Comparison of ENCODE assay signal across 9 mouse cellular contexts in the genomic region with DNA sequence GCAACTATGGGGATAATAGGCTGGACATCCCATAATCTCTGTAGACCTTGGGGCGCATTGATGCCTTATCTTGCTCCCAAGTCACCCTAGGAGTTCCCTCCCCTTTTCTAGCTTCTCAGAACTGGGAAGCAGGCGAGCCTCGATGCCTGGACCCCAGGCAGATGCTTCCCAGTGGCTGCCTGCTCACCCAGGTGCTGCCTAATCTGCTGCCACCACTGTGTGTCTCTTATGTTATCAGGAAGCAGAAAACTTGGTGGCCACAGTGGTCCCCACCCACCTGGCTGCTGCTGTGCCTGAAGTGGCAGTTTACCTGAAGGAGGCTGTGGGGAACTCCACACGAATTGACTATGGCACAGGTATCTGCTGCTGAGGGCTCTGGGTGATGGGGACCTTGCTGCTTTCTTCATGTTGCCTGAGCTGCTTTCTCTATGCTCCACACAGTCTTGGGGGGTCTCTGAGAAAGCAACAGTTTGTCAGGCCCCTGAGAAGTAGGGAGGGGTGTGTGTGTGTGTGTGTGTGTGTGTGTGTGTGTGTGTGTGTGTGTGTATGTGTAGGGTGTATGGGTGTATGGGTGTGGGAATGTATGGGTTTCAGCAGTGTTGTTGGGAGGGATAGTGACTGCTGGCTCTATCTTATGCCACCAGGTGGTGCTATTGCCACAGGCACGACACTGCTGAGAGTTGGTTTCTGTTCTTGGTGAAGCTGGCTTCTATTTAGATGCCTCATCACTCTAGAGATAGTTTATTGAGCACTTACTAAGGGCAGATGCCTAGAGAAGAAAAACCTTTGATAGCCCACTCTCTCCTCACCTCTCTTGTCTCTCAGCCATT. TPM values are rescaled to one million over a fixed set of nuclear protein-coding genes. Genes with fewer than 3 reads are reported as not detected.
DNase-seq lines count a peak whose midpoint lies in the region; ATAC-seq and TF ChIP-seq lines count a peak whose summit lies in the region.
"Had no signal": no experiment of that assay in that cellular context is flagged by ENCODE, and none has a peak within 500 bp of the region (broad histone marks: within the 10 kb centered on the region; RNA-seq: fewer than 3 reads in every experiment).

No protein-coding gene starts in this region.

- no peak for TF ChIP-seq EP300 in lung, postnatal 0 days (IDR thresholded peaks at IDR 0.05)

- H3K27ac ChIP-seq in forebrain, embryonic 10.5 days, result no peak overlapping the region
- no peak overlapping the region for H3K27ac ChIP-seq in hindbrain, embryonic 10.5 days
- H3K27ac ChIP-seq in lung, postnatal 0 days (ENCODE audit: low read length), result no peak overlapping the region
- H3K27ac ChIP-seq: macrophage had no signal

- peak; percentile 76 for ATAC-seq in lung, postnatal 0 days

- no peaks in the 10 kb centered on the region for H3K27me3 ChIP-seq in forebrain, embryonic 10.5 days (ENCODE audit: poor library complexity, severe bottlenecking)
- H3K27me3 ChIP-seq in hindbrain, embryonic 10.5 days (ENCODE audit: insufficient read depth, poor library complexity, severe bottlenecking), result no peaks in the 10 kb centered on the region
- no peaks in the 10 kb centered on the region for H3K27me3 ChIP-seq in lung, postnatal 0 days (replicated peaks; ENCODE audit: insufficient read depth, low read length)

- H3K9ac ChIP-seq in lung, postnatal 0 days (replicated peaks; ENCODE audit: low read depth), result no peak overlapping the region

- DNase-seq in MN1 (ENCODE audit: low spot score), result peak; percentile 87
- DNase-seq in c-Kit-positive CD71-positive TER-119-negative erythroid progenitor cells, embryonic 14.5 days (ENCODE audit: low read depth), result peak; percentile 68
- peak; percentile 68 for DNase-seq in forebrain, embryonic 10.5 days (ENCODE audit: extremely low spot score, low spot score)
- DNase-seq in hindbrain, embryonic 10.5 days (ENCODE audit: low spot score), result peak; percentile 75
- DNase-seq in layer of hippocampus, adult 9-11 months, result peak; percentile 65
- DNase-seq in lung, postnatal 0 days (ENCODE audit: low spot score), result peak; percentile 88
- DNase-seq in retina, postnatal 7 days (ENCODE audit: low read depth, low spot score), result peak; percentile 76
- DNase-seq in yolk sac, embryonic 10.5 days (ENCODE audit: low spot score), result peak; percentile 58

- WGBS in forebrain, embryonic 10.5 days, result 62% methylated on average over 5 of the region's 5 CpGs
- 55% methylated on average over 5 of the region's 5 CpGs for WGBS in hindbrain, embryonic 10.5 days
- WGBS in lung, postnatal 0 days, result 43% methylated on average over 5 of the region's 5 CpGs

- H3K4me1 ChIP-seq in forebrain, embryonic 10.5 days, result peaks cover 8% of the 10 kb centered on the region
- H3K4me1 ChIP-seq in hindbrain, embryonic 10.5 days (replicated peaks), result peaks cover 14% of the 10 kb centered on the region
- no peaks in the 10 kb centered on the region; the same call in 1 of the 2 replicates for H3K4me1 ChIP-seq in lung, postnatal 0 days (ENCODE audit: insufficient read depth, low read depth, low read length)

- H3K4me2 ChIP-seq in lung, postnatal 0 days (replicated peaks; ENCODE audit: low read depth, low read length), result no peak overlapping the region

- no peaks in the 10 kb centered on the region for H3K9me3 ChIP-seq in forebrain, embryonic 10.5 days
- no peaks in the 10 kb centered on the region for H3K9me3 ChIP-seq in hindbrain, embryonic 10.5 days
- no peaks in the 10 kb centered on the region for H3K9me3 ChIP-seq in lung, postnatal 0 days (ENCODE audit: low read length)

- no peak overlapping the region for H3K4me3 ChIP-seq in forebrain, embryonic 10.5 days
- no peak overlapping the region for H3K4me3 ChIP-seq in hindbrain, embryonic 10.5 days
- no peak overlapping the region for H3K4me3 ChIP-seq in lung, postnatal 0 days (ENCODE audit: low read depth, low read length)

- TF ChIP-seq CTCF in lung, postnatal 0 days (IDR thresholded peaks at IDR 0.05), result peak; percentile 93

- peaks cover 92% of the 10 kb centered on the region for H3K36me3 ChIP-seq in forebrain, embryonic 10.5 days (replicated peaks)
- H3K36me3 ChIP-seq in hindbrain, embryonic 10.5 days, result peaks cover 89% of the 10 kb centered on the region
- peaks cover 44% of the 10 kb centered on the region for H3K36me3 ChIP-seq in lung, postnatal 0 days (ENCODE audit: insufficient read depth, low read length)

RNA-seq across cellular contexts. Expression of gene Ptpa, which starts 19.7 kb away (rescaled TPM):
- 149 and 165 TPM in 2 replicates for polyA plus RNA-seq in forebrain, embryonic 10.5 days (2016; fragmentation: Nextera tagmentation; extraction: Ambion mirVana)
- 149 and 151 TPM in 2 replicates for polyA plus RNA-seq in hindbrain, embryonic 10.5 days (2016; fragmentation: Nextera tagmentation; extraction: Ambion mirVana)
- polyA plus RNA-seq in lung, postnatal 0 days (2015; fragmentation: Nextera tagmentation; extraction: Ambion mirVana), result 88.0 and 93.3 TPM in 2 replicates

RNA-seq across cellular contexts. Expression of gene Crat, which starts 19.9 kb away (rescaled TPM):
- polyA plus RNA-seq in forebrain, embryonic 10.5 days (2016; fragmentation: Nextera tagmentation; extraction: Ambion mirVana), result 23.2 and 23.6 TPM in 2 replicates
- polyA plus RNA-seq in hindbrain, embryonic 10.5 days (2016; fragmentation: Nextera tagmentation; extraction: Ambion mirVana), result 22.4 and 26.7 TPM in 2 replicates
- 36.5 and 37.4 TPM in 2 replicates for polyA plus RNA-seq in lung, postnatal 0 days (2015; fragmentation: Nextera tagmentation; extraction: Ambion mirVana)

RNA-seq across cellular contexts. Expression of gene Ier5l, which starts 38.5 kb away (rescaled TPM):
- polyA plus RNA-seq in forebrain, embryonic 10.5 days (2016; fragmentation: Nextera tagmentation; extraction: Ambion mirVana), result 1.6 and 2.0 TPM in 2 replicates
- polyA plus RNA-seq in hindbrain, embryonic 10.5 days (2016; fragmentation: Nextera tagmentation; extraction: Ambion mirVana), result 3.1 and 3.3 TPM in 2 replicates
- 3.6 and 4.0 TPM in 2 replicates for polyA plus RNA-seq in lung, postnatal 0 days (2015; fragmentation: Nextera tagmentation; extraction: Ambion mirVana)

RNA-seq across cellular contexts. Expression of gene Dolpp1, which starts 43.5 kb away (rescaled TPM):
- polyA plus RNA-seq in forebrain, embryonic 10.5 days (2016; fragmentation: Nextera tagmentation; extraction: Ambion mirVana), result 54.8 and 60.1 TPM in 2 replicates
- polyA plus RNA-seq in hindbrain, embryonic 10.5 days (2016; fragmentation: Nextera tagmentation; extraction: Ambion mirVana), result 52.9 and 55.6 TPM in 2 replicates
- polyA plus RNA-seq in lung, postnatal 0 days (2015; fragmentation: Nextera tagmentation; extraction: Ambion mirVana), result 25.0 and 26.1 TPM in 2 replicates
